Mouse (Mus musculus): ENCODE measurements at regions not wholly inside any gene's neighbourhood (a gene's known extent, or its start where the extent isn't known, plus 50 kb on each side); places are given as distances from the start of the nearest gene placed in this dataset. TPM values are rescaled to one million over a fixed set of nuclear protein-coding genes. Genes with fewer than 3 reads are reported as not detected.
A peak's percentile ranks its signal among the peaks of the same experiment; 100 is the strongest.

DNA sequence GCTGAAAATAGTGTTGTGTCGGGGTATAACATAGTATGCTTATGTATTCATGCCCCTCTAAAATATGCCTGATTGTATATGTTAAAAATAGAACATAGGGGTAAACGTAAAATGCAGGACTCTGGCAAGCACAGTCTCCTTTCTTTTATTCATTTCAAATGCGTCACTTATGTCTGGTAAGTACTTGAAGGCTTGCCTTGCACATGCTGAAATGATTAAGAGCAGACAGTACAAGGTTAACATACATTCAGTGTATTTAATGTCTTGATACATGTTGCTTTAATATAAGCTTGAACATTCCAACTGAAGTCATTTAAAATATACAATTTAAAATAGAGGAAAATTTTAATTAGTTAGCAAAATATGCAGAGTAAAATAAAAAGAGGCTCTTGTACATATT, 50.9 kb upstream of the Meox2 start:
- TF ChIP-seq CTCF (IDR thresholded peaks at IDR 0.05; ENCODE audit: low read depth) (no peak), EP300 (IDR thresholded peaks at IDR 0.05; ENCODE audit: low read depth) (no peak)
- no peaks in the 10 kb centered on the region for H3K4me1 ChIP-seq (ENCODE audit: control insufficient read depth, insufficient read depth)
- no peaks in the 10 kb centered on the region for H3K9me3 ChIP-seq (replicated peaks; ENCODE audit: control insufficient read depth, low read length)
- no peak overlapping the region for H3K4me2 ChIP-seq (ENCODE audit: low read depth, low read length)
- H3K36me3 ChIP-seq (replicated peaks; ENCODE audit: control insufficient read depth, insufficient read depth, low read length): no peaks in the 10 kb centered on the region
- ATAC-seq (ENCODE audit: insufficient read depth, low read depth) (no peak), DNase-seq (ENCODE audit: low spot score) (no peak)
- no peaks in the 10 kb centered on the region for H3K27me3 ChIP-seq (ENCODE audit: control insufficient read depth, insufficient read depth, low read length)
- 52% methylated on average over 3 of the region's 3 CpGs for WGBS
- H3K4me3 ChIP-seq (ENCODE audit: low read depth, low read length): no peak overlapping the region
- no peak overlapping the region for H3K27ac ChIP-seq (ENCODE audit: low read depth)
- no peak overlapping the region for H3K9ac ChIP-seq (replicated peaks; ENCODE audit: low read depth, low read length)

Small RNAs in the stretch of these regions (microRNA-seq; reads per million reads assigned to microRNA genes)
- gene Gm44326 (not detected), gene Mir5099 (93.7 reads per million, percentile 55 among the genes with 10 or more reads in this experiment)
